Mouse (Mus musculus): ENCODE data around the gene Tns1. TPM values are rescaled to one million over a fixed set of nuclear protein-coding genes. Genes with fewer than 3 reads are reported as not detected.

The Tns1 gene
- polyA plus RNA-seq, 1 experiment: 117 TPM

GRCm38 (mm10) chr1:73912466-73912865 is 211.8 kb downstream of the Tns1 start:
- Histone ChIP-seq H3K36me3 (ENCODE audit: control insufficient read depth, insufficient read depth, low read length) (no peaks in the 10 kb centered on the region; the same call in 1 of the 2 replicates), H3K27ac (ENCODE audit: control insufficient read depth, insufficient read depth, low read length) (no peak overlapping the region), H3K4me3 (ENCODE audit: control insufficient read depth, insufficient read depth, low read length) (no peak overlapping the region), H3K27me3 (ENCODE audit: control insufficient read depth, insufficient read depth, low read length) (no peaks in the 10 kb centered on the region), H3K4me1 (replicated peaks; ENCODE audit: control insufficient read depth, insufficient read depth, low read length) (0 out of 2 replicates have a peak, but pooled peaks cover 5% of the 10 kb centered on the region)
- DNase-seq: no peak
- TF ChIP-seq CTCF (IDR thresholded peaks at IDR 0.05; ENCODE audit: borderline replicate concordance, control insufficient read depth, extremely low read depth, insufficient read depth, low read length, poor library complexity) (no peak), POLR2A (IDR thresholded peaks at IDR 0.05; ENCODE audit: control insufficient read depth, extremely low read depth, insufficient read depth, low read length, poor library complexity) (no peak)
- WGBS: 97% methylated on average over 10 of the region's 10 CpGs

- Histone ChIP-seq H3K4me1 (replicated peaks; ENCODE audit: control insufficient read depth, insufficient read depth, low read length) (0 out of 2 replicates have a peak, but pooled peaks cover 5% of the 10 kb centered on the region), H3K27me3 (ENCODE audit: control insufficient read depth, insufficient read depth, low read length) (no peaks in the 10 kb centered on the region), H3K4me3 (ENCODE audit: control insufficient read depth, insufficient read depth, low read length) (no peak overlapping the region), H3K27ac (ENCODE audit: control insufficient read depth, insufficient read depth, low read length) (no peak overlapping the region), H3K36me3 (ENCODE audit: control insufficient read depth, insufficient read depth, low read length) (no peaks in the 10 kb centered on the region; the same call in 1 of the 2 replicates)
- WGBS: 94% methylated on average over 8 of the region's 8 CpGs
- TF ChIP-seq POLR2A (IDR thresholded peaks at IDR 0.05; ENCODE audit: control insufficient read depth, extremely low read depth, insufficient read depth, low read length, poor library complexity) (no peak), CTCF (IDR thresholded peaks at IDR 0.05; ENCODE audit: borderline replicate concordance, control insufficient read depth, extremely low read depth, insufficient read depth, low read length, poor library complexity) (no peak)
- DNase-seq: no peak
Observed at GRCm38 (mm10) chr1:73911981-73912380, 212.3 kb downstream of the Tns1 start.

GRCm38 (mm10) chr1:73910701-73911100 is 213.5 kb downstream of the Tns1 start:
- no peak for DNase-seq
- H3K4me1 ChIP-seq (replicated peaks; ENCODE audit: control insufficient read depth, insufficient read depth, low read length): 0 out of 2 replicates have a peak, but pooled peaks cover 5% of the 10 kb centered on the region
- no peaks in the 10 kb centered on the region for H3K27me3 ChIP-seq (ENCODE audit: control insufficient read depth, insufficient read depth, low read length)
- TF ChIP-seq POLR2A (IDR thresholded peaks at IDR 0.05; ENCODE audit: control insufficient read depth, extremely low read depth, insufficient read depth, low read length, poor library complexity): no peak
- no peak for TF ChIP-seq CTCF (IDR thresholded peaks at IDR 0.05; ENCODE audit: borderline replicate concordance, control insufficient read depth, extremely low read depth, insufficient read depth, low read length, poor library complexity)
- no peaks in the 10 kb centered on the region for H3K36me3 ChIP-seq (ENCODE audit: control insufficient read depth, insufficient read depth, low read length)
- WGBS: 76% methylated on average over 8 of the region's 8 CpGs
- H3K4me3 ChIP-seq (ENCODE audit: control insufficient read depth, insufficient read depth, low read length): no peak overlapping the region
- no peak overlapping the region for H3K27ac ChIP-seq (ENCODE audit: control insufficient read depth, insufficient read depth, low read length)

- Histone ChIP-seq H3K4me1 (replicated peaks; ENCODE audit: control insufficient read depth, insufficient read depth, low read length) (0 out of 2 replicates have a peak, but pooled peaks cover 5% of the 10 kb centered on the region), H3K27ac (ENCODE audit: control insufficient read depth, insufficient read depth, low read length) (no peak overlapping the region), H3K4me3 (ENCODE audit: control insufficient read depth, insufficient read depth, low read length) (no peak overlapping the region), H3K36me3 (ENCODE audit: control insufficient read depth, insufficient read depth, low read length) (no peaks in the 10 kb centered on the region), H3K27me3 (ENCODE audit: control insufficient read depth, insufficient read depth, low read length) (no peaks in the 10 kb centered on the region)
- TF ChIP-seq CTCF (IDR thresholded peaks at IDR 0.05; ENCODE audit: borderline replicate concordance, control insufficient read depth, extremely low read depth, insufficient read depth, low read length, poor library complexity): no peak
- TF ChIP-seq POLR2A (IDR thresholded peaks at IDR 0.05; ENCODE audit: control insufficient read depth, extremely low read depth, insufficient read depth, low read length, poor library complexity): no peak
- DNase-seq: no peak
- 95% methylated on average over 8 of the region's 8 CpGs for WGBS
Observed at GRCm38 (mm10) chr1:73910111-73910510, 214.1 kb downstream of the Tns1 start.

GRCm38 (mm10) chr1:73909191-73909983 is 214.9 kb downstream of the Tns1 start:
- no peak for TF ChIP-seq CTCF (IDR thresholded peaks at IDR 0.05; ENCODE audit: borderline replicate concordance, control insufficient read depth, extremely low read depth, insufficient read depth, low read length, poor library complexity)
- no peak for TF ChIP-seq POLR2A (IDR thresholded peaks at IDR 0.05; ENCODE audit: control insufficient read depth, extremely low read depth, insufficient read depth, low read length, poor library complexity)
- DNase-seq: no peak
- Histone ChIP-seq H3K36me3 (ENCODE audit: control insufficient read depth, insufficient read depth, low read length) (no peaks in the 10 kb centered on the region), H3K4me3 (ENCODE audit: control insufficient read depth, insufficient read depth, low read length) (no peak overlapping the region), H3K27ac (ENCODE audit: control insufficient read depth, insufficient read depth, low read length) (no peak overlapping the region), H3K4me1 (replicated peaks; ENCODE audit: control insufficient read depth, insufficient read depth, low read length) (0 out of 2 replicates have a peak, but pooled peaks cover 5% of the 10 kb centered on the region), H3K27me3 (ENCODE audit: control insufficient read depth, insufficient read depth, low read length) (no peaks in the 10 kb centered on the region)
- 64% methylated on average over 2 of the region's 2 CpGs for WGBS

- 86% methylated on average over 13 of the region's 13 CpGs for WGBS
- H3K36me3 ChIP-seq (ENCODE audit: control insufficient read depth, insufficient read depth, low read length): no peaks in the 10 kb centered on the region
- no peak for DNase-seq
- H3K4me3 ChIP-seq (ENCODE audit: control insufficient read depth, insufficient read depth, low read length): no peak overlapping the region
- 0 out of 2 replicates have a peak, but pooled peaks cover 5% of the 10 kb centered on the region for H3K4me1 ChIP-seq (replicated peaks; ENCODE audit: control insufficient read depth, insufficient read depth, low read length)
- H3K27me3 ChIP-seq (ENCODE audit: control insufficient read depth, insufficient read depth, low read length): no peaks in the 10 kb centered on the region
- TF ChIP-seq CTCF (IDR thresholded peaks at IDR 0.05; ENCODE audit: borderline replicate concordance, control insufficient read depth, extremely low read depth, insufficient read depth, low read length, poor library complexity) (no peak), POLR2A (IDR thresholded peaks at IDR 0.05; ENCODE audit: control insufficient read depth, extremely low read depth, insufficient read depth, low read length, poor library complexity) (no peak)
- no peak overlapping the region for H3K27ac ChIP-seq (ENCODE audit: control insufficient read depth, insufficient read depth, low read length)
Observed at GRCm38 (mm10) chr1:73908081-73908960, 215.9 kb downstream of the Tns1 start.
